Mouse (Mus musculus) neural tube, embryonic 10.5 days (tissue): ENCODE results near the gene Il2rg.

Source experiments
- DNase-seq: peaks from one replicate; pipeline ENCODE4 v3.0.0-alpha.2; 2017; ENCODE audit warnings: low spot score; ENCODE audit errors: extremely low spot score

The Il2rg gene

DNA sequence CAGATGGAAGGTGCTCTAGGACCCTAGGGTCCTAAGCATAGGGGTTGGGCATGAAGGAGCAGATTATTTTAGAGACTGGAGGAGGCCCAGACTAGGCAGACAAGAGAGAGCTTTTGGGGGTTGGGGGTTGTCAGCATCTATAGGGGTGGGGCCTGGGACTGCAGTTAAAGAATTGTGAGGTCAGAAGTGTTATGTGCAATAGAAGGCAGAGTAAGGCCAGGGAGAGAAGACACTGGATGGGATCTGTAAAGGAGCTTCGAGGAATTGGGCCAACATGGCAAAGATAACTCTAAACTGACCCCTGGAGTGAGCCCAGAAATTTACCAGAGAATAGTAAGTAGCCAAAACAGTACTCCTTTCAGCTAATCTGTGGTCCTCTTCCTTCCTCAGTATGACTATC lies 4.2 kb downstream of the Il2rg start, which contains the start of gene Gm614:
Gene Gm614 (minus strand): TSS at position 101 of the 400 bp plus-strand sequence.
- DNase-seq = no peak

DNA sequence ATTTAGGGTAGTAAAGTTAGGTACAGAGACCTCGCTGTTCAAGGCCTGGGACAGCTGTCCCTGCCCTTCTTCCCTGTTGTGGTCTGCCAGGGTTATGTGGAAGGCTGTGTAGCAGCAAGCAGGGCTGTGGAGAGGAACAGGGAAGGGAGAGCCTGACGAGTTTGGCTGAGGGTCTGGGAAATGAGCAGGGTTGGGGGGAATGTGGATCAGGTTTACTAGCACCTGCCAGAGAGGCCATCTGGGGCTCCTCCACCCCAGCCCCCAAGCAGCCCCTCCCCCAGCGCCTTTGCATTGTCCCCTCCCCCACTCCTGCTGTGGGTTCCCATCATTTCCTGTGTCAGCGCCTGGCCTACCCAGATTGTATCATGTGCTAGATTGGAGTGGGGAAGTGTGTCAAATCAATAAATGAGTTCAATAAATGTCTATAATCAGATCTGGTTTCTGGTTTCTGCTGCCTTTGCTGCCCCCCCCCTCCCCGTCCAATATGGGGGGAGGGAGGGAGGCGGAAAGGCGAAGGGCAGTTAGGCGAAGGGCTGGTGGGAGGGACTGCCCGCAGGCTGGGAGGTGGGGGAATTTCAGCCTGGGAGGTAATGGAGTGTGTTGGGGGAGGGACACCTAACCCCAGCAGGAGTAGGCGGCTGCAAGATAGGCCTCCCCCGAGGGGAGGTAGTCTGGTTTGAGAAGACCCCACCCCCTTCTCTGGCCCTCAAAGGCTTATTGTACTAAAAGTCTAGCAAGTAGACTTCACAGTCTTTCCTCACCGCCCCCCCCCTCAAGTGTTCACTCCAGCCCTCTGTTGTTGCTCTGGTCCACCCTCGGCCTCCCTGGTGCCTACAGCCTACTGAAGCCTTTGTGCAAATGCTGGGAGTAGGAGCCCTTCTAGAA lies 7.4 kb downstream of the Il2rg start:
- DNase-seq = peak; percentile 55

DNA sequence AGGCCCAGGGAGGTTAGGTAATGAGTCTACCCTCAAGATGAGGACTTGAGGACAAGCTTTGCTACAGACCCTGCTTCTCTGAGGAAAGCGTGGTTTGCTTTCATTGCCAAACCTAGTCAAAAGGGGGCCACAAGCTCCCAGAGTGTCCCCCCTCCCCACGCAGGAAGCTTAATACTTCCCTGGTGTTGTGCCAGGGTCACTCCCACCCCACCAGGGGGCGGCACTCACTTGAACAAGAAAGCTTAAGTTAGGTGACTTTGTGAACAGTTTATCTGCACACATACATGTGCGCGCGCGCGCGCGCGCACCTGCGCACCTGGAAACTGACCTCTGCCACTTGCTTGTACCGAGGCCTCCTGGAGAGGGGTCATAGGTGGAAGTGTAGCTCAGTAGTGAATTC lies 11.5 kb downstream of the Il2rg start:
- no peak for DNase-seq

DNA sequence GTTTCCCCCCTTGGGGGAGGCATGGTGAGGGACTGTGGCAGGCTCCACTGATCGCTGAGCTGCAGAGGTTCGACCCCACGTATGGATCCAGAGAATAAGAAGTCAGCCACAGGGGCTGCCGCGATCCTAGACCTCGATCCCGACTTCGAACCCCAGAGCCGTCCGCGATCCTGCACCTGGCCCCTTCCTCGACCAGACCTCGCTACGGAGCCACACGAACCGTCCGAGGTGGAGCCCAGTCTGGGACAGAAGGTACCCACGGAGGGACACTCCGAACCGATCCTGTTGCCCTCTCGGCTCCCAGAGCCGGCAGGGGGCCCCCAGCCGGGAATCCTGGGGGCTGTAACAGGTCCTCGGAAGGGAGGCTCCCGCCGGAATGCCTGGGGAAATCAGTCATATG lies 13.3 kb downstream of the Il2rg start:
- peak; percentile 28 for DNase-seq

DNA sequence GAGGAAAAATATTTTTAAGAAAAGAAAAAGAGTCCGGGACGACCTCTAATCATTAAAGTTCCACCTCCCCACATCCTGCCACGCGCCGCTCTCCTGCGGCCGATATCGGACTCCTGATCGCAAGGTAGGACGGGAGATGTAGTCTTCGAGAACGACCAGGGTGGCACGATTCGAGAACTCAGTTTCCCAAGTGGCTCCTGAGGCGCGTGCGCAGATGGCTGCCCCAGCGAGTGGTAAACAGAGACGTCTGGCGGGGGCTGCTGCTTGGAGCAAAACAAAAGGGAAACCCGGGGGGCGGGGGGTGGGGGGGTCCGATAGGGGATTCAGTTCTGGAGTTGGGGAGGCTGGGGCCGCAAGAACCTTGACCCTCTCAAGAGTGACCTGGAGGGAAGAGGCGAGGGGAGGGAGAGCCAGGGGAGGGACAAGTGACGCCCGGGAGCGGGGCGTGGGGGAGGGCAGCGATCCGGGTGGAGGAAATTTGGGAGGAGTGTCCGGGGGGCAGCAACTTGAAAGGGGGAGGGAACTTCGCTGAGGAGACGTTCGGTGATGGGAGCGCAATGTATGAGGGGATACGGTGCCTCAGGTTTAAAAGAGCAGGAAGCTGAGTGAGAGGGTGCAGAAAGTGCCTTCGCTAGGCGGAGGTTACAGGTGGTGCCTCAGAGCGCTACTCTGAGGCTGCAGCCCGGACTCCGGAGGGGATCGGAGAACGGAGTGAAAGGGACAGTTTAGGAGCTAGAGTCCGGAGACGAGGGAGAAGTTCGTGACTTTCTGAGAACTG lies 13.9 kb downstream of the Il2rg start, which contains the start of gene Foxo4:
Gene Foxo4 (plus strand): TSS at position 577 of the 778 bp plus-strand sequence.
- peak; percentile 77 for DNase-seq

DNA sequence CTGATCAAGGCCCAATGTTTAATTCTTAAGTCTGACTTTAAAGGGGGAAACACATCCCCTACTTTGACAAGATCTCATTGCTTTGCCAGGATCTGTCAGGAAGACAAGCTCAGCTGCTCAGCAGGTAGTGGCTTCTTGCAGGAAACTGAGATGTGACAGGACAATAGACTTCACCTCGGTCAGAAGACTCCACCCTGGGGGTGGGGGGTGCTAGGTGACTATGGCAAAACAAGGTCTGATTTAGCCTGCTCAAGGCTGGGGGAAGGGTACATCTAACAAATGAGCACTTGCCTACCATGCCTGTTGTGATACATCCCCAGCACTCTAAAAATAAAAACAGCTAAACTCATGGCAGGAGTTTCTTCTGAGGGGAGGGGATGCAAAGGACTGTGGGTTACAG lies 23.0 kb downstream of the Il2rg start:
- no peak for DNase-seq

DNA sequence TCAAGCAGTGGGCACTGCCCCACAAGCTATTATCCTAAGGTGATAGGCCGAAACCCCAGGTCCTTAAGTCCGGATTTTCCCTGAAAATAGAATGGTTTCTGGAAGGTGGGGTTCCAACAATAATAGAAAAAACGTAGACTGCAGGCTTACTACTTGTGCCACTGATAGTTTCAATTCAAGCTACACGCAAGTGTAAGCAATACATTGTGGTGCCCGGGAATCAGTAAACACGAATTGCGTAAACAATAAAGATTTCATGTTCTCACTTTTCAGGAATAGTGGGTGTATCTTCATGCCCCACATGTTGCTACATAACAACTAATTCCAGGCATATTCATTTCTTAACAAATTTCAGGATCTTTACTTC lies 45.3 kb downstream of the Il2rg start:
- no peak for DNase-seq

DNA sequence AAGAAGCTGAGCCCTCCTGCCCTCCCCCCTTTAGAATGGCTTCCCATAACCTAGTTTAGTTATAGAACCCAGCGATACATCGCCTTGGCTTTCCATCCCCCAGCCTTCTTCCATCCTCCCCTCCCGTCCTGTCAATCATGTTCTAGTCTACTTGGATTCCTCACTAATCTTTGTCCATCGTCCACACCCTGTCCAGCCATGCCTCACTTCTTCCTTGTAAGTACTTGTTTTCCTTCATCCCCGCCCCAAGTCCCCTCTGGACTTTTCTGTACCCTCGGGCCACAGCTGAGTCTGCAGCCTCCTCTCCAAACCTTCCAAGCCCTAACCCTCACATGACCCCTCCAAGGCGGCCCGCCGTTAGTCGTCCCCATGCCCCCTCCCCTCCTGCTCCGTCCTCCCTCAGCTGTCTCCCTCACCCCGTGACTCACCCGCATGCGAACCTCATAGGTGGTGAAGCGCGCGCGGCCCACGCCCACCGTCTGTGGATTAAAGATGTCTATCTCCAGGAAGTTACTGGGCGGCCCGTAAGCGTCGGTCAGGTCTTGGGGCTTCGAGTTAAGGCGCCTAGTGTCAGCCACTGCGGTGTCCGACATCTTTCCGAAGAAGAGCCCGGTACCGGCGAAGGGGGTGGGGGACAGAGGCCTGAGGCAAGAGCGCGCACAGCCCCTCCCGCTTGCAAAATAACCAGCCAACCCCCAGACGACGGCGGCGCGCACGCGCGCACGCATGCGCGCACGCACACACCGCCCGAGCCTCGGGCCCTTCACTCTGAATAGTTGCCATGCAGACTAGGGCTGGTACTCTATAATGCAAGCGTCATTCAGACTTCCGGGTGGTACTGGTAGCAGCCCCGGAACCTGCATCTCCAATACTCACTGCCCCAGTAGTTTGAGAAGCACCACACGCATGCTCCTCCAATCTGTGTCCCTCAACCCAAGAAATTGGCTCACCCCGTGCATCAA lies 45.9 kb downstream of the Il2rg start, which contains the start of gene Snx12:
Gene Snx12 (minus strand): TSS at position 730 of the 962 bp plus-strand sequence.
- peak; percentile 85 for DNase-seq
